Mouse (Mus musculus) heart, adult 8-10 months (tissue): ENCODE measurements around the gene Prkag2. TPM values are rescaled to one million over a fixed set of nuclear protein-coding genes. Genes with fewer than 3 reads are reported as not detected.
A peak's percentile ranks its signal among the peaks of the same experiment; 100 is the strongest.
"Not testable (repeated sequence)": the region's sequence is repeated elsewhere in the genome, so short reads cannot be mapped to it uniquely, and the experiment has no call there.

ENCODE experiments used
- DNase-seq: peaks from one replicate; pipeline ENCODE4 v3.0.0; 2022; ENCODE audit warnings: low spot score
- total RNA-seq, 4 experiments: library from RNA; stranded (reverse); gene quantifications; 2 replicates each; pipeline ENCODE4 v1.2.4; 2022

Gene Prkag2
- total RNA-seq, 4 experiments from 2014 or later, result 26.9 to 39.0 (median 30.5) TPM

DNA sequence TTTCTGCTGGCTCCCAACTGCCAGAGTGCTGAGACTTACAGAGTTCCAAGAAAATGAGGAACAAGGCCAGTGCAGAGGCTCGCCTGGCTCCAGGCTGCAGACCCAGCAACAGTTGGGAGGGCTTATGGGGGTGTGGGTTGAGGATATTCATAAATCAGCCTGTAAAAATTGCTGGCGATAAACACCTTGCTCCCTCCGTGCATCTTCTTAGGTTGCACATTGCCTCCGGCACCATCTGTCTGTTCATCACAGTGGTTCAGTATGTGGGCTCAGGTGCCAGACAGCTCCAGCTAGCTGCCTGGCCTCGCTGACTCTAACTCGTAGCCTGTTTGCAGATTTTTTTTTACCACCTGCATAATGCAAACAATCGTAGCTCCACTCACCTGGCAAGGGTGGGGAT lies 13.4 kb downstream of the Prkag2 start:
- no peak for DNase-seq

- DNase-seq, result peak; percentile 76
Observed at GRCm38 (mm10) chr5:25086234-25086633, 14.2 kb downstream of the Prkag2 start.

DNA sequence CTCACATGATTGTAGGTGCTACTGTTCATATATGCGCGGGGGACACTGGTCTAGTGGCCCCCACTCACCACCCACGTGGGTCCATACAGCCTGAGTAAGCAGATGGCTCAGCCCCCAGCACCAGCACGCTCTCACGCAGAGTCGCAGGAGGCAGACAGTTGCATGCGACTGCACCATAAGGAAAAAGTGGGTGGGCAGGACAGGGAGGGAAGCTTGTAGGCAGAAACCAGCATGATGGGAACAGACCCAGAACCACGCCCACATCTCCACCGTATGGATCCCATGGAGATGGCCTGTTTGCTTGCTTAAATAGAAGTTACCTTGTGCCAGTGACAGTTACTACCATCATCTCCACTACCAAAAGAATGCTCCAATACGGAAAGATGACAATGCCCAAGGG lies 15.3 kb downstream of the Prkag2 start:
- no peak for DNase-seq

GRCm38 (mm10) chr5:25083816-25084215 lies 16.6 kb downstream of the Prkag2 start:
- no peak for DNase-seq

GRCm38 (mm10) chr5:25082542-25082941 lies 17.9 kb downstream of the Prkag2 start:
- no peak for DNase-seq

- peak; percentile 24 for DNase-seq
Observed at GRCm38 (mm10) chr5:25081545-25081944, 18.9 kb downstream of the Prkag2 start.

- no peak for DNase-seq
Observed at GRCm38 (mm10) chr5:25080994-25081393, 19.4 kb downstream of the Prkag2 start.

- no peak for DNase-seq
Observed at GRCm38 (mm10) chr5:25080438-25080945, 19.9 kb downstream of the Prkag2 start.

DNA sequence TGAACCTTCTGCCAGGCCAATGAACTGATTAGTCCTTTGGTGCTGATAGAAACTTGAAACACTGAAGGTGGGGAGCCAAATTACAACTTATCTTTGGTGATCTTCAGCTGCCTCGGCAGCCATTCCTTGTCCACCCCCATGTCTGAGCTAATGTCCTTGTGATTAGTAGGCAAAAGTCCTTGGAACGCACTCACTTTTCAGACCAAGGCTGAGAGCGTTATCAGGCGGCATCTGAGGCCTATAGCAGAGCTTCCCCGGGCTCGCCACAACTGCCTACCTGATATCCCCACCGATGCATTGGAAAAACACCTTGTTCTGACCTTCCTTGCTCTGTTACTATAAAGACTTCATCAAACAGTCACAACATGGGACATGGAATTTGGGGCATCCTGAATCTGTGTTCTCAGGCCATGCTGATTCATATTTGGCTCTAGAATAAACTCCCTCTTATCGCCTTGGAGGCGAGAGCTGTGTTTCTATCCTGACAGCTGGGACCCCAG lies 20.6 kb downstream of the Prkag2 start:
- DNase-seq, result no peak

DNA sequence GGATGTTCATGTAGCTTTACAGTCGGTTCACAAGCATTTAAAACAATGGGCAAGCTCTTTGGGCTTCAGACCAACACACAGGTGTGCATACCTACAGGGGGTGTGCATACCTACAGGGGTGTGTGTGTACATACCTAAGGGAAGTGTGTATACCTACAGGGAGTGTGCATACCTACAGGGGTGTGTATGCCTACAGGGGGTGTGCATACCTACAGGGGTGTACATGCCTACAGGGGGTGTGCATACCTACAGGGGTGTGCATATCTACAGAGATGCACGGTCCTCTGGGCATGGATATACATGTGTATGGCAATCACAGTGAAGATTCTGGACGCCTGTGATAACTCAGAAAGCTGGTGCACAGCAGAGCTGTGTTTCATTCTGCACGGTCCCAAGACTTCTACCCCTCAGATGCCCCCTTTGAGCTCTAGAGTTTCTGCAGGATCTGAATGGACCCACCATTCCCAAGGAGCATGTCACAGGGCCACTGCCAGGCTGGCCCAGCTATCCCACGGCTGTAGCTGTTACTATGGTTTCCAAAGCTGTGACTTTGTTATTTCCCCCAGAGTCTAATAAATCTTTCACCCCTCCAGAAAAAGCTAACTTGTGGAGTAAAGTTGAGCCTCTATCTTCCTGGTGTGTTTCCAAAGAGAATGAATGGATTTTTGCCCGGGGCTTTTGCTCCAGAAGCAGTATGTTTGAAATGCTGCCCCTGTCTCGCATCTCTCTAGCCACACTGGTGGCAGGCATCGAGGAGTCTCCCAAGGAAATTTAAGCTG lies 22.4 kb downstream of the Prkag2 start:
- no peak for DNase-seq

- not testable (repeated sequence) for DNase-seq
Observed at GRCm38 (mm10) chr5:25077258-25077657, 23.2 kb downstream of the Prkag2 start.

DNA sequence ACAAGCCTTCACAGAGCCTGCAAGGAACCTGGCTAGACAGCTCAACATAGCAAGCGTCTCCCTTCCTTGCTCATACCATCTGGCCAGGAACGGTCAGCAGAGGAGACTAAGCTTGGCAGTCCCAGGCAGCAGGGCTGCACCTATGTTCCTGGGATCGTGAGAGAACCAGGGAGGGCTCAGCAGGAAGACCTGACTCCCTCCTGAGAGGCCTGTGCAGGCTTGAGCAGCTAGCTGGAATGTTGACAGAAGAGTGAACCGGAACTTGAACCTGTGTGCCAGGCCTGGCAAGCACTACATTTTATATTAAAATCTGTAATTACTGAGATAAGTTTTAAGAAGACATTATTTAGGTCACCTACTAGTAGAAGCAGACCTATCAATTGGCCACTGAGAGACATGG lies 24.8 kb downstream of the Prkag2 start:
- DNase-seq, result no peak

GRCm38 (mm10) chr5:25069815-25070214 lies 30.6 kb downstream of the Prkag2 start:
- DNase-seq, result no peak

GRCm38 (mm10) chr5:25067122-25067521 lies 33.3 kb downstream of the Prkag2 start:
- peak; percentile 69 for DNase-seq

GRCm38 (mm10) chr5:25064270-25065232 lies 35.9 kb downstream of the Prkag2 start:
- no peak for DNase-seq

DNA sequence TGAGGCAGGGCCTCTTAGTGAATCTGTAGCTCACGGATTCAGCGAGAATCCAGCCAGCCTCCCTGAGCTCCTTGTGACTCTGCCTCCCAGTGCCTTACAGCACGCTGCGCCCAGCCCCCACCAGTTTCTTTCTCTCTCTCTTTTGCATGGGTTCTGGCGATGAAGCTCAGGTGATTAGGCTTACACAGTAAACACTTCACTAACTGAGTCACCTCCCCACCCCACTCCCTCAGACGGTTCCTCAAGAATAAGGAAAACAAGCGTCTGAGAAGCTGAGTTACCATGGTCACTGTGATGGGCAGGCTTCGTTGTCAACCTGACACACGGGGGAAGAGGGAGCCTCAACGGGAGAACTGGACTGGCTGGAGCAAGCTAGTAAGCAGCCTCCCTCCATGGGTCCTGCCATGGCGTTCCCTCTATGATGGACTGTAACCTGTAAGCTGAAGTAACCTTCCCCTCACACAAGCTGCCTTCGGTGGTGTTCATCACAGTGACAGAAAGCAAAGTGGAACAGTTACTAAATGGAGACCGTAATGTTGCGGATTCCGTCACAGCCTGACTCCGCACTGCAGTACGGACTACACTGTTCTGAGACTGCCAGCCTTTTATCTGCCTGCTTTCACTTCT lies 37.8 kb downstream of the Prkag2 start:
- DNase-seq, result no peak

DNA sequence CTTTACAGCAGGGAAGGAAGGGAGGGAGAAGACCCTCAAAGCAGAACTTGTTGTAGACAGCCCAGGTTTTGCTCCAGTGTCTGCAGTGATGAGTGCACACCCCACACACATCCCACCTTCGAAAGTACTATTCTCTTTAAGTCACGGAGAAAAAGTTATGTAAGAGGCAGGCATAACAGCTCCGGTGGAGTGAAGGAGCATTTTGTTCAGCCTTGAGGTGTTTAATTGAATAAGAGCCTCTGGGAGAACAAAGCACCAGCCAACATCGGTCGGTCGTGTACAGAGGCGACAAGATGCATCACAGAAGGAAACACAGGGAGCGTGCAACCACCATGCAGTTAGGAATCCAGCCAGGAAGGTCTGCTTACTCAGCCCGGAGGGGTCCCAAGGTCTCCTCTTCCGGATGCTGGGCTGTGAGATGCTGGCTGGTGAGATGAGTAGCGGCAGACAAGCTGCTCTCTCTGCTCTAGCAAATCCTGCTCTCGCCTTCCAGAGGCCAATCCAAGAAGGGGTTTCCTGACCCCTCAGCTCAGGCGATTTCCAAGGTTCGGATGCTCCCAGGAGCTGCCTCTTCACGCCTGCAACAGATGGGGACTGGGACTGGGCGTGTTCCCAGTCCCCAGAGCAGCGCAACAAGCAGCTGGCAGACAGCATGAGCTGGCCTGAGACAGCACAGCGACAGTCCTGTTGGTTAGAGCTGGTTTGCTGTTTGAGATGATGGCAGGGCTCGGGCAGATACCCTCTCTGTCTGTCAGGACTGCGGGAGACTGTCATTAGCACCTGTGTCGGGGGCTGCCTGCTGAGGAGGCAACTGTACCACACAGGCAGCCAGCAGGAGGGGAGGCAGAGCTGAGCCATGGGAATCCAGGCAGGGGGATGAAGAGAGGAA lies 41.3 kb downstream of the Prkag2 start:
- DNase-seq, result no peak

DNA sequence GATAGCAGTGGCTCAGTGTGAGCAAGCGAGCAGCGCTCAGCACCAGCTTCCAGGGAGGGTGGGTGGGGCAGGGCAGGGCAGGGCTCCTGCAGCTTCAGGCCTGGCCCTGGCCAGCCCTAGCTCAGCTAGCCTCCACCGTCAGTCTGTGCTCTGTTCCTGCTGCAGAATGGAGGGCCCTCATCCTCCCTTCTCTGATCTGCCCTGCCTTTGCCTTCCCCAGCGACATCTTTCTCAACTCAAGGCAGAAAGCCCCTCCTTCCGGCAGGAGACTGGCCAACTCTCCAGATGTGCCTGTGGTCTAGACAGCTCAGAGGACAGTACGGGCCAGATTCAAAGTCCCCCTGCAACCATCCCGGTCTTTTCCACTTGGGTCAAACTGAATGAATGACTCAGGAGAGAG lies 42.0 kb downstream of the Prkag2 start:
- DNase-seq, result peak; percentile 58

- no peak for DNase-seq
Observed at GRCm38 (mm10) chr5:25055288-25055687, 45.2 kb downstream of the Prkag2 start.

DNA sequence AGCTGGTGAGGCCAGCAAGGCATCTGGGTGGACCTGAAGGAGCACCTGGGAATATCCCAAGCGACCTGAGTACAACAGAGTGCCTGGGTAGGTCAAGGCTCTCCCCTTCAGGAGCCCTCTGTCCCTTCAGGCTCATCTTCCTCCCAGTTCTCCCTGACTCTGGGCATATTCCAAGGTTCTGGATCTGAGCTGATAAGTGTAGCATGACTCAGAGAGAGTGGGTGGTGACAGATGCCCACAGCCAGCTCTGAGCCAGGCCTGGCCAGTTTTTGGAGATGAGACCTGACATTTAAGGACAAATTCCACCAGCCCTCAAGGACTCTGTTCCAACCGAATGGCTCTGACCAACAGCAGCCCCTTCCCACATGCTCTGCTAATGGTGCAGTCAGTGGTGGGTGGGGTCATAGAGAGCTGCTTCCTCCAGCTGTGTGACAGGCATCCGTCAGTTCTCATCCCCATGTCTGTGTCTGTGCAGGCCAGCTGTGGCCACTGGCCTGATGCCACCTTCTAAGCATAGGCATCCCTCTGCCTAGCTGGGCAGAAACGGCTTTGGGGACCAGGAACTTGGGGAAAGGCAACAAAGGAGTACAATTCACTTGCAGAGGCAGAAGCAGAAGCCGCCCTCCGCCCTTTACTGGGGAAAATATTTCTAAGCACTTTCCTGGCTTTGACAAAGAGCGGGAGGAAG lies 46.3 kb downstream of the Prkag2 start:
- no peak for DNase-seq
